Mouse (Mus musculus) olfactory bulb, adult 2 months (tissue): Measurements from ENCODE around the gene Tspyl1.

Experiments used
- CTCF ChIP-seq: fragments of 200-500 bp; IDR thresholded peaks from 2 replicates; pipeline ENCODE4 v1.5.1; 2012; ENCODE audit warnings: low read depth, mild to moderate bottlenecking, low read length, moderate library complexity; ENCODE audit not compliant: insufficient read depth
- POLR2A ChIP-seq: fragments of 200-500 bp; IDR thresholded peaks from 2 replicates; pipeline ENCODE4 v1.6.1; 2012; ENCODE audit warnings: mild to moderate bottlenecking, low read depth, low read length, moderate library complexity; ENCODE audit not compliant: insufficient read depth

GRCm38 (mm10) chr10:34233418-34233817 is 48.6 kb upstream of the Tspyl1 start:
- TF ChIP-seq CTCF, result no peak
- no peak for TF ChIP-seq POLR2A
